Mouse (Mus musculus) cortical plate, adult 2 months (tissue): ENCODE data around the gene Sdsl.

ENCODE experiments used
- CTCF ChIP-seq: fragments of 200-500 bp; IDR thresholded peaks from 2 replicates; pipeline ENCODE4 v1.5.1; 2011; ENCODE audit warnings: mild to moderate bottlenecking, control low read depth, low read length; ENCODE audit not compliant: insufficient read depth; ENCODE audit errors: extremely low read depth
- POLR2A ChIP-seq: fragments of 200-500 bp; IDR thresholded peaks from 2 replicates; pipeline ENCODE4 v1.6.1; 2011; ENCODE audit warnings: mild to moderate bottlenecking, low read length, control low read depth; ENCODE audit not compliant: insufficient read depth; ENCODE audit errors: extremely low read depth

DNA sequence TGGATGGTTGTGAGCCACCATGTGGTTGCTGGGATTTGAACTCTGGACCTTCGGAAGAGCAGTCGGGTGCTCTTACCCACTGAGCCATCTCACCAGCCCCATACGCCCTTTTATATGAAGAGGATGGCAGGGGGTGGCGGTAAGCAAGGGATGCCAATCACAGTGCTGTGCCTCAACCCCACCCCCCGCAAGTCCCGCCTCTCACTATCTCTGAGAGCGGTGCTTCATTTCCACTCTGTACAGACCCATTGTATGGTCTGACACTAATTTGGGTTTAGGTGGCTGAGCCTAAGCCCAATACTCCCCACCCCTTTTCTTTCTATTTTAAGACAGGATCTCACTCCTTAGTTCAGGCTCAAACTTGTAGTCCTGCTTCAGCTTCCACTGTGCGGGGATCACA lies 3.3 kb upstream of the Sdsl start:
- TF ChIP-seq POLR2A (no peak), CTCF (no peak)
